Mouse (Mus musculus): ENCODE measurements around the gene Pbld2. TPM values are rescaled to one million over a fixed set of nuclear protein-coding genes. Genes with fewer than 3 reads are reported as not detected.

Pbld2 gene
- polyA plus RNA-seq (2016; fragmentation: Nextera tagmentation; extraction: Ambion mirVana) = 0.96 and 1.2 TPM in 2 replicates

DNA sequence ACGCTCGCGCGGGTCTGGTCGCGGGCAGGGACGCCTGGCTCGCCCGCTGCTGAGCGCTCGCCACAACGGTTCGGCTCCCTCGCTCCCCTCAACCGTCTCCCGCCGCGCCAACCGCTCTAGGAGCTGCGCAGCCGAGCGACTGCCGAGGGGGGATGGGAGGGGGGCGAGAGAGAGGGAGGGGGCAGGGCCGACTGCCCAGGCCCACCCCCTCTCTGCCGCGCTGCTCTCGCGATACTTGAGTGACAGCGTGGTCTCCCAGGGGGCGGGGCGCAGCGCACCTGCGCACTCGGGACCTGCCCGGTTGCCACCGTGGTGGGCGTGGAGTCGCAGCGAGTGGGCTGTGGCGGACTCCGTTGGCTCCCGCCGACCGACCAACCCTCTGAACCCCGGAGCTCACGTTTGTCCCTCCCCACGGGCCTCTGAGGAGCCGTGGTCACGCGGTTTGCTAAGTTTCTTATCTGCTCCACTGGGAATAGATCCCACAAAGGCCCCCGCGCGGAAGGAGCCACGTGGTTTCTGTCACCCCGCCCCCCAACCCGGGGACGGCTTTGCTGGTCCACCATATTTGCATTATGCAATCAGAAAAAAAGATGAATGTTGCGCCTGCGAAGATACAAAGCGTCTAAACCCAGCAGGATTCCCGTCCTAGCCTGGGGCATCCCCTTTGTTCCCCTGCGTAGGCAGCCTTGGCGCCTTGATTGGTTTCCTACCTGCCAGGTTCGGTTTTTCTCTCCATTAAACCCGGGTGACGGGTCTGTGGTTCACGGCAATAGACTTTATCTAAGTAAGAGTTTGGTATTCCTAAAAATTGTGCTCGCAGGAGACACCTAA, at the start of gene Pbld2, which contains the start of gene Hnrnph3:
Gene Pbld2 (plus strand): TSS at position 567 of the 831 bp plus-strand sequence.
Gene Hnrnph3 (minus strand): TSS at position 469 of the 831 bp plus-strand sequence.
- Histone ChIP-seq H3K4me2 (peak within 1 kb of the TSS; percentile 67), H3K9ac (replicated peaks) (peak within 1 kb of the TSS; percentile 100), H3K4me1 (replicated peaks) (peaks cover 45% of the 10 kb centered on the region), H3K4me3 (replicated peaks) (peak within 1 kb of the TSS; percentile 87), H3K27me3 (no peaks in the 10 kb centered on the region), H3K9me3 (no peaks in the 10 kb centered on the region), H3K36me3 (no peaks in the 10 kb centered on the region), H3K27ac (peak within 1 kb of the TSS; percentile 100)
- under 1% methylated on average over 63 of the region's 69 CpGs for whole genome bisulfite sequencing
- ATAC-seq (ENCODE audit: insufficient number of reproducible peaks, insufficient read depth, low FRiP score, low TSS enrichment, low read depth) = peak; percentile 94

DNA sequence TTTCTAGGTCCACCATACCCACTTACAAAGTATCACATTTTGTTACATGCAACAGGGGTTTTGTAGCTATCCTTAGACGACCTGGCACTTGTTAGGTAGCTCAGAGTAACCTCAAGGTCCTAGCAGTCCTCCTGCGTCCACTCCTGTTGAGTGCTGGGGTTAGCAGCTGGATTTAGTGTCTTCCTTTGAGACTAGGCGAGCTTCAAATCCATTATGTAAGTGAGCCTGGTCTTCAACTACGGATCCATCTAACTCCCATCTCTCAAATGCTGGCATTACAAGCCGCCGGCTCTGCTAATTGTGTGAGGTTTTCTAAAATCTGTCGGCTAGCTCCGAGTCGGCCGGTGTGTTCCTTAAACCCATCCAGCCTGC, 44.5 kb upstream of the Pbld2 start:
- Histone ChIP-seq H3K27me3 (no peaks in the 10 kb centered on the region), H3K4me3 (replicated peaks) (peak overlapping the region; percentile 94), H3K4me1 (replicated peaks) (peaks cover 6% of the 10 kb centered on the region; the same call in 1 of the 2 replicates), H3K27ac (no peak overlapping the region), H3K4me2 (peak overlapping the region; percentile 63), H3K36me3 (peaks cover 31% of the 10 kb centered on the region), H3K9ac (replicated peaks) (peak overlapping the region; percentile 94), H3K9me3 (no peaks in the 10 kb centered on the region)
- WGBS = 9% methylated on average over 10 of the region's 10 CpGs
- no peak for ATAC-seq (ENCODE audit: insufficient number of reproducible peaks, insufficient read depth, low FRiP score, low TSS enrichment, low read depth)

DNA sequence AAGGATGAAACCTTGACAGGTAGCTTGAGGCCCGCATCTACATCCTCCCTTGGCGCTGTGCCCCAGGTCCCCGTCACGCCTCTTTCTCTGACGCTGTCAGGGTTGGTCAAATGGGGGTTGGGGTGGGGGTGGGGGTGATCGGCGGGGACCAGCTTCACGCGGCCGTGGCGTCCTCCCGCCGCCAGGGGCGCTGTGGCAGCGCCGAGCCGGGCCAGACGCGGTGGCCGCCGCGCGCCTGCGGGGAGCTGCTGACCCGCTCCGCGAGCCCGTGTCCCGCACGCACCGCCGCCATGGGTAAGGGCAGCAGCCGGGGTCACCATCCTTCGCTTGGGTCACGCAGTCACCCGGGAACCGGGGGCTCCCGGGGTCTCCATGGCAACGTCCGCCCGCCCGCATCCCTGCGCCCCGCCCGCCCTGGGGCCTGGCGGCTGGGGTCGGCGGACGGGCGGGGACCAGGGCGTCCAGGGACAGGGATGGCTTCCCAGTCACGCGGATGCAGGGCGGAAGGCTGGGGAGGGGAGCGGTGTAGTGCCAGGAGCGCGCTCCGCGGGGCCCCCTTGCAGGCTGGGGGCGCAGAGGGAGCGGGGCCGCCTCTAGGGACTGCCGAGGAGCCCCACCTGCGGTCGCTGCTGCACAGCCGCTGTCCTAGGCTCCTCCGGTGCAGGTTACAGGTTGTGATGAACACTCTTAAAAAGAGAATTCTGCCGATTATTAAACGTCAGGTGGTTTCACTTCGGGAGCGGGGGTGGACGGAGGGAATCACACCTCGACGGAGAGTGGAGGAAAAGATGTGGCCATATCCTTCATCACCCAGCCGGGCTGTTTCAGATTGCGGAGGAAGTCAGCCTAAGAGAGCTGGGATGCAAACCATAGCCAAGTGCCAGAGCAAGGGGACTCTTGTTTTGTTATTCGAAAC, 43.8 kb upstream of the Pbld2 start, which contains the start of gene Rufy2:
Gene Rufy2 (plus strand): TSS at position 185 of the 916 bp plus-strand sequence.
- Histone ChIP-seq H3K27me3 (no peaks in the 10 kb centered on the region), H3K4me2 (peak within 1 kb of the TSS; percentile 63), H3K36me3 (peaks cover 32% of the 10 kb centered on the region), H3K9ac (replicated peaks) (peak within 1 kb of the TSS; percentile 94), H3K9me3 (no peaks in the 10 kb centered on the region), H3K4me3 (replicated peaks) (peak within 1 kb of the TSS; percentile 94), H3K4me1 (replicated peaks) (peaks cover 6% of the 10 kb centered on the region; the same call in 1 of the 2 replicates), H3K27ac (peak within 1 kb of the TSS; percentile 77)
- ATAC-seq (ENCODE audit: insufficient number of reproducible peaks, insufficient read depth, low FRiP score, low TSS enrichment, low read depth) = peak; percentile 90
- WGBS = under 1% methylated on average over 76 of the region's 77 CpGs

DNA sequence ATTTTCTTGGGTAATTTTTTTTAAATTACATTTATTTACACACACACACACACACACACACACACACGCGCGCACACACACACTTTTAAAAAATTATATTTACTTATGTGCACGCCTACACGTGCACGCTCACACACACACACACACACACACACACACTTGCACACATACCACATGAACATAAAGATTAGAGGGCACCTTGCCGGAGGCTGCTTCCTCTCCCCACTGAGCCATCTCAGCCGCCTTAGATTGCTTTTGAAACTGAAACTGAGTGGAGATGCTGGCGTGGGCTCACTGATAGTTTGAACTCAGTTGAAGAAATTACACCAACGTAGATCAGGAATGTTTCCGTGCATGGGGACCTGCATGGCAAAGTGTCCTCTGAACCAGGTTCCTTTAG, 40.0 kb upstream of the Pbld2 start:
- Histone ChIP-seq H3K27ac (no peak overlapping the region), H3K4me2 (no peak overlapping the region), H3K36me3 (peaks cover 57% of the 10 kb centered on the region), H3K4me3 (replicated peaks) (no peak overlapping the region), H3K27me3 (no peaks in the 10 kb centered on the region), H3K9me3 (no peaks in the 10 kb centered on the region), H3K4me1 (replicated peaks) (peaks cover 6% of the 10 kb centered on the region; the same call in 1 of the 2 replicates), H3K9ac (replicated peaks) (no peak overlapping the region)
- no peak for ATAC-seq (ENCODE audit: insufficient number of reproducible peaks, insufficient read depth, low FRiP score, low TSS enrichment, low read depth)
- WGBS = 94% methylated on average over 11 of the region's 11 CpGs

DNA sequence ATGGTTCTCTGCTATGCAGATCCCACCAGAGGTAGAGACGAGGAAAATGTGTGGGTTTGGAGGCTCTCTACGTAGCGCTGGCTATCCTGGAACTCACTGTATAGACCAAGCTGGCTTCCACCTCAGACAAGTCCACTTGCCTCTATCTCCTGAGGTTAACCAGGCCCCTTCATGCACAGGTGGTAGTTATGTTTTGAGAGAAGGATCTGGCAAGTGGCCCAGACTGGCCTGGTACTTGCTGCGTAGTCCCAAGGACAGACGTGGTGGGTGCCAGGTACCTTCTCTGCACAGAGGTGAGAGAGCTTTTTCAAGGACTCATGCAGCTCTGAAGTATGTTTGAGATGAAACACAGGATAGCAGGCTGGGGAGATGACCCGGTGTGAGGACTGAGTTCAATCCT, 39.6 kb upstream of the Pbld2 start:
- Histone ChIP-seq H3K9ac (replicated peaks) (no peak overlapping the region), H3K4me1 (replicated peaks) (peaks cover 6% of the 10 kb centered on the region; the same call in 1 of the 2 replicates), H3K4me3 (replicated peaks) (no peak overlapping the region), H3K9me3 (no peaks in the 10 kb centered on the region), H3K27me3 (no peaks in the 10 kb centered on the region), H3K4me2 (no peak overlapping the region), H3K27ac (no peak overlapping the region), H3K36me3 (peaks cover 61% of the 10 kb centered on the region)
- no peak for ATAC-seq (ENCODE audit: insufficient number of reproducible peaks, insufficient read depth, low FRiP score, low TSS enrichment, low read depth)
- WGBS = 95% methylated on average over 6 of the region's 6 CpGs

DNA sequence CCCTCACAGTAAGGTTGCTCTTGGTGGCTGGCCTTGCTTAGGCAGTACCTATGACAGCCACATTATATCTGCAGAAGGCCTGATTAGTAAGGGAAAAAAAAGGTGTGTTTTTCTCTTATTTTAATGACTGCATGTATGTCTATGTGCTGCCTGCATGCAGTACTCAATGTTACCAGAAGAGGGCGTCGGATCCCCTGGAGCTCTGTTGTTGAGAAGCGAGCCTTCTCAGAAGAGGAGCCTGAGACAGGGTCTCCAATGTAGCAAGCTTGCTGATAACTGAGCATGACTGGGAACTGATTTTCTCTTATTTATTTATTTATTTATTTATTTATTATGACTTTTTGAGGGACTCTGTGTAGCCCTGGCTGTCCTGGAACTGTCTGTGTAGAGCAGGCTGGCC, 36.8 kb upstream of the Pbld2 start:
- WGBS = 37% methylated on average over 3 of the region's 3 CpGs

DNA sequence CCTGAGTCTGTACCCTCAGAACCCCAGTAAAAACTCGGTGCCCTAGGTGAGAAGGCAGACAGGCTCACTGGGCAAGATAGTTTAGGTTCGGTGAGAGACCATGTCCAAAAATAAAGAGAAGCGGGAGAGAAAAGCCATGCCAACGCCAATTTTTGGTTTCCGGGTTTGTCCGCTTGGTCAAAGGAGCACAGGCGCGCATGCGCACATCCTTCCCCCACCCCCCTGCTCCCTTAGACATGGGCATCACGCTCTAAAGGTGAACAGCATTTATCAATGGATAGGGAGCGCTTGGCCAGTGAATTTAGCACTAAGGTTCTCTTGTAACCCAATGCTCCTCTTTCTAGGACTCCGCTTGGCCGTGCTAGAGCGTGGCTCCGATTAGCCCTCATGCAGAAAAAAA, 33.5 kb upstream of the Pbld2 start:
- Histone ChIP-seq H3K36me3 (peaks cover 95% of the 10 kb centered on the region), H3K9ac (replicated peaks) (no peak overlapping the region), H3K27ac (no peak overlapping the region), H3K4me3 (replicated peaks) (no peak overlapping the region), H3K4me1 (replicated peaks) (no peaks in the 10 kb centered on the region), H3K4me2 (no peak overlapping the region), H3K9me3 (no peaks in the 10 kb centered on the region), H3K27me3 (no peaks in the 10 kb centered on the region)
- ATAC-seq (ENCODE audit: insufficient number of reproducible peaks, insufficient read depth, low FRiP score, low TSS enrichment, low read depth) = no peak
- WGBS = 91% methylated on average over 15 of the region's 15 CpGs

More for the DNA sequence above, 36.8 kb upstream of the Pbld2 start:
- no peaks in the 10 kb centered on the region for H3K27me3 ChIP-seq
- H3K36me3 ChIP-seq = peaks cover 90% of the 10 kb centered on the region
- no peaks in the 10 kb centered on the region for H3K9me3 ChIP-seq
- ATAC-seq (ENCODE audit: insufficient number of reproducible peaks, insufficient read depth, low FRiP score, low TSS enrichment, low read depth) = no peak
- no peaks in the 10 kb centered on the region for H3K4me1 ChIP-seq (replicated peaks)
- no peak overlapping the region for H3K27ac ChIP-seq
- no peak overlapping the region for H3K9ac ChIP-seq (replicated peaks)
- no peak overlapping the region for H3K4me3 ChIP-seq (replicated peaks)
- no peak overlapping the region for H3K4me2 ChIP-seq

DNA sequence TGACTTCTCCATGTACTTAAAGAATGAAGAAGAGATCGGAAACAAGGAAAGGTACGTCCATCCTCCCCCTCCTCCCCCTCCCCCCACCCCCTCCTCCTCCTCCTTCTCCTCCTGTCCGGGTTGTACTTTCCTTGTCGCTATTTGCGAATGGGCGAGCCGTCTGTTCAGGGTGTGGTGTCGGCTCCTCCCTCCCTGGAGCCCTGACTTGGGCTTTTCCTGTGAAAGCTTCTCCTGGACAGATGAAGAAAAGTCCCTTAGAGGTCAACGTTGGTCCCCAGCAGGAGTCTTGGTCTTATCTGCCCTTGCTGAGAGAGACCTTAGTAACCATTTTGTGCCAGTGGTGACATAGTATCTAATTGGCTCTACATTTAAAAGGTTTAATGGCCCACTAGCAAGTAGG, 30.1 kb upstream of the Pbld2 start:
- ATAC-seq (ENCODE audit: insufficient number of reproducible peaks, insufficient read depth, low FRiP score, low TSS enrichment, low read depth) = no peak

DNA sequence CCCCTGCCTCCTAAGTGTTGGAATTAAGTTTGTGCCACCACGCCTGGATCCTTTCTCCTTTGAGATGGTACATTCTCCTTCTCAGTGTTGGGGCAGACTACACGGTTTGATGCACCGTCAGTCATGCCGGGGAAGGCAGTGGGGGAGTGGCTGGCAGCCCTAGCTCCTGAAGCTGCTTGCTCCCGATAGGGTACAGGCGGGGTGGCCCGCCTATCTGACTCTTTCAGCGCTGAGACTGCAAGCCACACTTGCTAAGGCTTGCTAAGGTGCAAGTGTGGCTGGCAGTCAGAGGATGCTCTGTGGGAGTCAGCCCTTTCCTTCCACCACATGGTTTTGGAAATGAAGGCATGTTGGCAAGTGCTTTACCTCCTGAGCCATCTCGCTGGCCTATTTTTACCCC, 23.5 kb upstream of the Pbld2 start:
- H3K27ac ChIP-seq = no peak overlapping the region
- no peak for ATAC-seq (ENCODE audit: insufficient number of reproducible peaks, insufficient read depth, low FRiP score, low TSS enrichment, low read depth)
- peaks cover 93% of the 10 kb centered on the region for H3K36me3 ChIP-seq
- no peak overlapping the region for H3K9ac ChIP-seq (replicated peaks)
- H3K27me3 ChIP-seq = no peaks in the 10 kb centered on the region
- 73% methylated on average over 9 of the region's 9 CpGs for WGBS
- no peaks in the 10 kb centered on the region for H3K4me1 ChIP-seq (replicated peaks)
- no peak overlapping the region for H3K4me2 ChIP-seq
- no peaks in the 10 kb centered on the region for H3K9me3 ChIP-seq
- no peak overlapping the region for H3K4me3 ChIP-seq (replicated peaks)

More for the DNA sequence above, 30.1 kb upstream of the Pbld2 start:
- Histone ChIP-seq H3K27ac (no peak overlapping the region), H3K4me3 (replicated peaks) (no peak overlapping the region), H3K9me3 (no peaks in the 10 kb centered on the region), H3K4me2 (no peak overlapping the region), H3K36me3 (peaks cover 95% of the 10 kb centered on the region), H3K4me1 (replicated peaks) (no peaks in the 10 kb centered on the region), H3K27me3 (no peaks in the 10 kb centered on the region), H3K9ac (replicated peaks) (no peak overlapping the region)
- 94% methylated on average over 4 of the region's 9 CpGs for WGBS

DNA sequence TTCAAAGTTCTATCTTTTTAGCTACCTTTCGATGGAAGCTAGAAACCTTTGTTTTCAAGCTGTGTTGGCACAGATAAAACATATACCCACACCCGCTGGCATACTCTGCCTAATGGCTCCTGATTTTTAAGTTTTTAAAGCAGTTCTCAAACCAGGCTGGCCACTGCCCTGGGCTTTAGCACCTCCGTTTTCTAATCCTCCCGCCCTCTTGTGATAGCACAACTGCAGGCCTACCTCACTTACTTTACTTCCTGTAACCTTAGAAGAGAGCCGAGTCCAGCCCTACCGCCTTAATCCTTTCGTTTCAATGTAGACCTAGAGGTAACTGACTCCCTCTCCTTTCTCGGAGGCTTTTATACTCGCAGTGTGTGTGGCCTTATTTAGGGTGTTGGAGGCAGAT, 20.9 kb upstream of the Pbld2 start:
- ATAC-seq (ENCODE audit: insufficient number of reproducible peaks, insufficient read depth, low FRiP score, low TSS enrichment, low read depth) = no peak
- H3K9ac ChIP-seq (replicated peaks) = no peak overlapping the region
- peaks cover 94% of the 10 kb centered on the region for H3K36me3 ChIP-seq
- H3K27ac ChIP-seq = no peak overlapping the region
- WGBS = 71% methylated on average over 9 of the region's 9 CpGs
- no peaks in the 10 kb centered on the region for H3K27me3 ChIP-seq
- H3K9me3 ChIP-seq = no peaks in the 10 kb centered on the region
- no peak overlapping the region for H3K4me3 ChIP-seq (replicated peaks)
- H3K4me1 ChIP-seq (replicated peaks) = no peaks in the 10 kb centered on the region
- no peak overlapping the region for H3K4me2 ChIP-seq

DNA sequence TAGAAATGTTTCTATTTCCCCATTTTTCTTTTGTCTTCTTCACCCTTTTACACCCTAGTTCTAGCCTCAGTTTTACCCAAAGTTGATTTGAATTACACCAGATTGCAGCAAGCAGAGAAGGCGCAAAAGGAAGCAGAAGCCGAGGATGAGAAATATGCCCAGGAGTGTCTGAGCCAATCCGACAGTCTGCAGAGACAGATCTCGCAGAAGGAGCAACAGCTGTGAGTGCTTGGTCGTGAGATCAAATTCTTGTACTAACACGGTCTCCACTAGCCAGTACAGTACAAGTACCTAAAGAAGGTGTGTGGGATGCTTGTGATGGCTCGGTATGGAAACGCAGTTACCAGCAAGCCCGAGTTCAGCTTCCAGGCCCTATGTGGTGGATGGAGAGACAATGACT, 19.6 kb upstream of the Pbld2 start:
- H3K27me3 ChIP-seq = no peaks in the 10 kb centered on the region
- H3K4me2 ChIP-seq = no peak overlapping the region
- H3K9ac ChIP-seq (replicated peaks) = no peak overlapping the region
- WGBS = 90% methylated on average over 9 of the region's 9 CpGs
- H3K4me1 ChIP-seq (replicated peaks) = no peaks in the 10 kb centered on the region
- H3K9me3 ChIP-seq = no peaks in the 10 kb centered on the region
- peaks cover 94% of the 10 kb centered on the region for H3K36me3 ChIP-seq
- H3K27ac ChIP-seq = no peak overlapping the region
- ATAC-seq (ENCODE audit: insufficient number of reproducible peaks, insufficient read depth, low FRiP score, low TSS enrichment, low read depth) = no peak
- no peak overlapping the region for H3K4me3 ChIP-seq (replicated peaks)
